Mouse (Mus musculus): ENCODE data around the gene Lmo7.

Gene Lmo7

DNA sequence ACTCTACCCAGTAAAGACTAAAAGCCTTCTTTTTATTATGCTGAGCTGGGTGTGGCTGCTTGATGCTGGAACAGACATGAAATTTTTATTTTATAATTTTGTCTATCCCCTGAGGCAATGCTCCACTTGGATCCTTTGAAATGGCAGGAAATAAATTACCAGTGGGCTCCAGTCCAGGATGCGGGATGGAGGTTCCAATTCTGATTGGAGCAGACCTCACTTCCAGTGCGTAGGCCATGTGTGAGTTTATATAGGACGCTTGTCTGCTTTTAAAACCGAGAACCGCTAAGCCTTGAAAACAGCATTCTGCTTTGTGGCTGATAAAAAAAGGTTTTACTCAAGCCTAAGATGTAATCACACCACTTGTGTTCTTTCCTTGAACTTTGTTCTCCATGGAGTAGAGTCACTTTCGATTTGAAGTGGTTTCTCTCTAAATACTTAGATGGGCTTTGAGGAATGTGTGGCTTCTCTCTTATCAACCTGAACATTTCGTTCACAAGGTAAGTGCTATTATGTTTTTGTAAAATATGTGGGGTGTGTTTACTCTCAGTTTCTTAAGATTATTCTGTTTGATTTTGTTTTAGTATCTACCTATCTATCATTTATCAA, 108.6 kb downstream of the Lmo7 start:
- DNase-seq (ENCODE audit: extremely low spot score) = no peak

- DNase-seq (ENCODE audit: extremely low spot score) = no peak
Measured at GRCm38 (mm10) chr14:101839771-101840731, 110.3 kb downstream of the Lmo7 start.

- no peak for DNase-seq (ENCODE audit: extremely low spot score)
Measured at GRCm38 (mm10) chr14:101841271-101841670, 111.5 kb downstream of the Lmo7 start.

DNA sequence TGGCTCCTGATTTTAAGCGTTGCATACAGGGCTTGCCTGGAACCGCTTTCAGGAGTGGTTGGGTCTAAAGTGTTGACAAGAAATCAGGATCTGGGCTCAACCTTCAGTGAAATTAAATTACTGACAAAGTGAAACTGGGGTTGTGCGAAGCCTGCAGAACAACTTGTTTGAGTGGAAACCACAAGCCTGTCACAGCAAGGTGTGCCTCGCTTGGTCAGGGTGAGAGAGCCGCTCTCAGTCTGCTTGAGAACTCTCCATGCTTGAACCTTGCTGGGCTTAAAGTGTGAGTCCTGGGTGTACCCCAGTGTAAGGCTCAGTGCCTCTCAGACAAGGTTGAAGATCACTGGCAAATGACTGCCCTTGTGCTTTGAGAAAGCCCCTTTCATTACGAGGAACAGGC, 112.8 kb downstream of the Lmo7 start:
- no peak for DNase-seq (ENCODE audit: extremely low spot score)

GRCm38 (mm10) chr14:101843443-101843842, 113.7 kb downstream of the Lmo7 start:
- no peak for DNase-seq (ENCODE audit: extremely low spot score)

DNA sequence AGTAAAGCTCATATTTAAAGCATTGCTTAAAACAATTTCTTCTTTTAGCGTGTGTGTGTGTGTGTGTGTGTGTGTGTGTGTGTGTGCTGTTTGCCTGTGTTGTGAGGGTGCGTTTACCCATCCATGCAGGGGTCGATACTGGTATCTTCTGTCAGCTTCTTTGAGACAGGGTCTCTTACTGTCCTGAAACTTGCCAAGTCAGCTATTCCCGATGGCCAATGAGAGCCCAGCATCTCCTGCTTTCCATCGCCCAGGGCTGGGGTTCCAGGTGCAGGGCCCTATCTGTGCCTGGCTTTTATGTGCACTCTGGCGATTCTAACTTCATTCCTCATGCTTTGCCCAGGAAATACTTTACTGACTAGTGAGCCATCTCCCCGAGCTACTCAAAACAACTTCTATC, 114.7 kb downstream of the Lmo7 start:
- DNase-seq (ENCODE audit: extremely low spot score) = no peak

DNA sequence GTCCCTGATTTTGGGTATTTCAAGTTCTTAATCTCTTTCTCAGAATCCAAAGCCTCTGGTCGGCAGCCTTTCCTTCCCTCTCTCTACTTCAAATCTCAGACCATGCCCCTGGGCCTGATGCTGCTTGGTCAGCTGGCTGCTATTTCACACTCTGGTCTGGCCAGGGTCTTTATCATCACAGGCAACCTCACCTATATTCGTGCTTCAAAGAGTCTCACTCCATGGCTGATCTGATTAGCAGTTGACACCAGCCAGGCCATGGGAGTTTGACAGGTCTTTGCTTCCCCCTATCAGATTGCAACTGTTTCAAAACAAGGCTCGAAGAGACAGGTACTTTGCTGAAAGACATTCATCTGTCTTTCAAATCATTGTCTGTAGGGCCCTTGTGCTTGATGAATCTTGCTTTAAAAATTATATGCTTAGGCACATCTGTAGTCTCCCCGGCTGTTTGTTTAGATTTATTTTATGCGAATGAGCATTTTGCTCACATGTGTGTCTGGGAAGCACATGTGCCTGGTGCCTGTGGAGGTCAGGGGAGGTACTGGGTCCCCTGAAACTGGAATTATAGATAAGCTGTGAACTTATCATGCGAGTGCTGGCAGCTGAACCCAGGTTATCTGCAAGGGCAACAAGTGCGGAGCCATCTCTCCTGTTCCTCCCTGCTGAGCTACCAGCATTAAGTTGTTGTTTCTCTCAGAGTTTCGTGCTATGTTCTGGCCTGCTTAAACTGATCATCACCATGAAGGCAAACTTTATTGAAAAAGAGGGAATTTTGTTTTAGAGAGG, 116.5 kb downstream of the Lmo7 start:
- DNase-seq (ENCODE audit: extremely low spot score) = no peak

GRCm38 (mm10) chr14:101847520-101847919, 117.8 kb downstream of the Lmo7 start:
- DNase-seq (ENCODE audit: extremely low spot score) = no peak

DNA sequence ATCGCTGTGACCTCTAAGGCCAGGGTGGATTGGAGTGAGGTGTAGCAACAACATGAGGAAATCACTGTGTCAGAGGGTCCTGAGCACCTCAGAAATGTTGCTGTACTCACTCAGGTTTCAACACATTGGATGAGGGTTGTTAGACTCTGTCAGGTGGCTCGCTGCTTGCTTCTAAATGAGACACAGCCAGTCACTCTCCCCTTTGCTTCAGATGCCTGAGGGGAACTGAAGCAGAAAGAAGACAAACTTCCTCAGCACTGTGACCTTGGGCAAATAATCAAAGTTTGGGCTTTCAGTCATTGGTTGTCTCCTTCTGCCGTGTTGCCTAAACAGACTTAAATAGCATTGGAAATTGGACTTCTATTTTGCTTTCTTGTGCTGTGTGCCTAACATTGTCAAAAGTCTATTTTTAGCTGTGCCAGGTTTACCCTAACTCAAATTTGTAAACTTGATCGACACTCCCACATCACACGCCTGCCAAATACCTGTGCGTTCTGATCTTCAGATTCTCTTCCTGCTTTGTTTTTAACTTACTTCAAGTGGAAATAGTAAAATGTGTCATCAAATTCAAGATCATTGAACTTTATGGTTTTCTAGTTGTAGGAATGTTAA, 122.9 kb downstream of the Lmo7 start:
- no peak for DNase-seq (ENCODE audit: extremely low spot score)

DNA sequence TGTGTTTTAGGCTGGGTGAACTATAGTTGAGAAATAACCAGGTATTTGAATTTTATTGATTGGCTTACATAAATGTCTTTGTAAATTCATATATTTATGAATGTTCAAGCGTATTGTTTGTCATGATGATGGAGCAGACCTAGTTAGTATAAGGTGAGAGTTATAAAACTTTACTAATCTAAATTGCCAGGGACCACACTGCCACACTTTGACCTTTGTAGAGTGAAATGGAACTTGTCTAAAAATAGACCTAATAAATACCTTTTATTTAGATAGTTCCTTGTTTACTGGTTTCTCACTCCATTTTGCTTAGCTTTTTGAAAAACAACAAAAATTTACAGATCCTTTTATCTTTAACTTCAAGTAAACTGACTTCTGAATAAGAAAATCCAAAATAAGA, 123.5 kb downstream of the Lmo7 start:
- no peak for DNase-seq (ENCODE audit: extremely low spot score)

DNA sequence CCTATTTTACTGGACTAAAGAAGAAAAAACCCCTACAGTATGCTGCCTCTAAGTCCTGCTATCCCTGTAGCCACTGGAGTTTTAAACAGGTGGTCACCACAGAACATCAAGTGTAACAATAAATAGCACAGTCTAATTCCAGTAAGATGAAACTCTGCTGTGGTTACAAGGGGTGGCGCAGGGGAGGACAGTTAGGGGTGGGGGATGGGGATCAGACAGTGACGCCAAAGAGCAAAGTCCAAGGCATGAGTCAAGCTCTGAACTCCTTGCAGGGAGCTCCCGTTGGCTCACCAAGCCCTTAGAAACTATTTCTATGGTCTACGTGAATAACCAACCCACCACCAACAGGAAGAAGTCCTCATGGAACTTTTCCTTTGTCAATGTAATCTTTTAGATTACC, 124.0 kb downstream of the Lmo7 start:
- DNase-seq (ENCODE audit: extremely low spot score) = no peak

DNA sequence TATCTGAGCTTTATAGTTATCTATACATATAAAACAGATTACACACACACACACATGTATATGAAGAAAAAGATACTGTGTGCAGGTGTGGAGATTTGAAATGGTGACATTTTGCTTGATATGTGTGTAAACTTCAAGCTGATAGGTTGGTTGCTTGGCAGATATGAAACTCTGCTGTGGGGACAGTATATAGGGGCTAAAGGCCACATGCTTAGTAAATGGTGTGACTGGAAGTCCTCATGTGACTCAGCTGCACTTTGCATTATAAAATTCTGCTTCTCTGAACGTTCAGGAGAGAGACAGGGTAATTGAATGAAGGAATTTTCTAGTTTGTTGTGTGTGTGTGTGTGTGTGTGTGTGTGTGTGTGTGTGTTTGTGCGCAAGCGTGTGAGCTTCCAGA, 124.5 kb downstream of the Lmo7 start:
- DNase-seq (ENCODE audit: extremely low spot score) = no peak

DNA sequence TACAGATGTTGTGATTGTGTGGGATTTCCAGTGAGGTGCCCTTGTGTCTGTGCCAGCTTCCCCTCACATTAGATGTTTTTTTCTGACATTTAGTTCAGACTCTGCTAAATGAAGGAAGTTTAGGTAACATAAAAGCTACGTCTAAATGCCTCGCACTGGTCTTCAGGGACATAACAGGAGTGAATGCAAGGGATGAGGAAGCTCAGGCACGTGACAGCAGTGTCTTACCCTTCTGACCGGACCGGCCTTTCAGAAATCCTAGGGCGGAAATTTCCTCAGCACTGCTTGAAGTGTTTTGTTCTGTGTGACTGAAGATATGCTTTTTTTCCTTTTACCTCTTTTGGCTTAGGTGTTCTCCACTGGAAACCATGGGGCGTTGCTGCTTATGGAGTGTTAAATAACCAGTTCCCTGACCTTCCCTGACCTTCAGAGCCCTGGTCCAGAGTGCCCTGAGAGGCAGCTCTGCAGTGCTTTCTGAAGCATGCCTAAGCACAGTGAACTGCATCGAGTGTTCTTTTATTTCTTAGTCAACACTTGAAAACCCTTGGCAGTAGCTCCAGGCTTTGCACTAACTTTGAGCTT, 129.6 kb downstream of the Lmo7 start:
- DNase-seq (ENCODE audit: extremely low spot score) = no peak

DNA sequence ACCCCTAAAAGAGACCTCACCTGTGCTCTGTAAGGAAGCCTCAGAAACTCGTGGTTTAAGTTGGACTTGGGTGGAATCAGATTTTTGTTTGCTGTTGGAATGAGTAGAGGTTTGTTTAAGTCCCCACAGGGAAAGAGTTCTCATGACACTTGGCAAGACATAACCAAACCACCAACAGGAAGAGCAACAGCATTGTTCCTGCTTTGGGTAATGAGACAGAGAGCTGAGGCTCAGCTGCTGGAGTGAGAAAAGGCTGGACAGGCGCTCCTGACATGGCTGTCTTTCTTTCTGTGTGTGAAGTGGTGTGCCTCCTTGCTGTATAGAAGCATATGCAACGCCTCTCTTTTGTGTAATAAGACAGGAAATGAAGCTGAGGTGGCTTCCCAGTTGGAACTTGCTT, 132.3 kb downstream of the Lmo7 start:
- no peak for DNase-seq (ENCODE audit: extremely low spot score)

DNA sequence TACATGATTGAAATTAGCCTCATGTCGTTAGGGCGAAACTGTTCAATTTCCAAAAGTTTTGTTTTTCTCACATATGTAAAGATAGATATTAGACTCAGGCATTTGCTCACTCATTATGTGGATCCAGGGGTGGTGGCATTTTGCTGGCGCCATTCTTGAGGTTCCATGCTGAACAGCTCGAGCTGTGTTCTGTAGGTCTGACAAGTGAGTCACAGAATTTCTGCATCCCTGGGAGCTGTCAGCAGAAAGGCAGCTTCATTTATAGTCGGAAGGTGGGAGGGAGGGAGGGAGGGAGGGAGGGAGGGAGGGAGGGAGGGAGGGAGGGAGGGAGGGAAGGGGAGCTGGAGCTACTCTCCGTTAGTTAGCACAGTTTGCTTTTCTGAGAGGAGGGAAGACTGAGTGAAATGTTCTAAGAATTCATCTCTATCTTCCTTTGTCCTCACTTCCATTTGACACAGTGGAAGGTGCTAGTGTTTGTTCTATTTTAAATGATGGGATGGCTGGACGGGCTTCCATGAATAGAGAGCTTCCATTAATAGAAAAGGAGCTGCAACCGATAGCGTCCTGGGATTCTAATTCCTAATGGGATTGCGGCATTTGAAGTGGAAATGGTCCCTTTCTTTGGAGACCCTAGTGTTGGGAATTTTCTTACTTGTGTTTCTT, 137.4 kb downstream of the Lmo7 start:
- DNase-seq (ENCODE audit: extremely low spot score) = no peak

DNA sequence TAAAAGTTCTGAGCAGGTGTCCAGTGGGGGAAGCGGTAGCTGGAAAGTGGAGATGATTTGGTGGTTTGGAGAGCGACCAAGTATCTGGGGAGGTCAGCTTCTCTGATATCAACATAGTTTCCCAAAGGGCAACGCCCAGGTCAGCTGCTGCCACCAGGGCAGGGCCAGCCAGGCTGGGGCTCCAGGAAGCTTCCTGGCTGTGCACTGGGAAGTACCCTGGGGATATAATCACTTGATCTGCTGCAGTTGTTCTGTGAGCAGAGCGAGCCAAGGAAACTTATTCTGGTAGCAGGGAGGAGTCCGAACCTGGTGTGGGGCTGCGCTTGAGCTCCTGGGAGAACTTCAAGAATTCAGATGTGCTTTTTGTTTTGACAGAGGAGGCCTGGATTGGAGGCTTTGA, 139.4 kb downstream of the Lmo7 start:
- no peak for DNase-seq (ENCODE audit: extremely low spot score)

GRCm38 (mm10) chr14:101869661-101870060, 139.9 kb downstream of the Lmo7 start:
- no peak for DNase-seq (ENCODE audit: extremely low spot score)

DNA sequence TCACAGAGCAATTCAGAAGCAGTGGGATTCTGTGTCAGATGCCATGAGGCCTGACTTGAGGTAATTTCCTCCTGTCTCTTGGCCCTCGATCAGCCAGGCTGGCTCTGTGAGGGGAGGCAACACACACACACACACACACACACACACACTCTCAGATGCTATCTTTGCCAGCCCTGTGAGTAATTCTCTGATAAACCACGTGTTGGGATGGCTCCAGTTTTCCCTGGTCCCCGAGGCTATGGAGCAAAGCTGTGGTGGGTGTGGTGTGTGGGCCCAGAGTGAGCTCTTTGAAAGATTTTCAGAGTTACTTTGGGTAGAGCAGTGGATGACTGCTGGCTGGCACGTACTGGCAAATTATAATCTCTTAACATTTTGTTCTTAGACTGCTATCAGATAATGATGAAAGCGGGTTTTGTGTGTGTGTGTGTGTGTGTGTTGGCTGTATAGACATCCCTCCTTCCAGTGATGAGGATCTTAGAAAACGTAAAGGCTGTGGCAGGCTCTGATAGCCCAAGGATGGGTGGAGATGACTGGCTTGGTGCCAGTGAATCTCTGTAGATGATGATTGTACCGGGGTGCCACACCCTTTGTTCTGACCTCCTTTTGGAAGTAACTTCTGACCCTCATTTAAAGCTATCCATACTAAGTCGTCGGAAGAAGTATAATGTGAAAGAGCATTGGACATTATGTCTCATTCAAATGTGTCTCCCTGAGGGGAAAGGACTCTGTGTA, 140.6 kb downstream of the Lmo7 start:
- no peak for DNase-seq (ENCODE audit: extremely low spot score)

DNA sequence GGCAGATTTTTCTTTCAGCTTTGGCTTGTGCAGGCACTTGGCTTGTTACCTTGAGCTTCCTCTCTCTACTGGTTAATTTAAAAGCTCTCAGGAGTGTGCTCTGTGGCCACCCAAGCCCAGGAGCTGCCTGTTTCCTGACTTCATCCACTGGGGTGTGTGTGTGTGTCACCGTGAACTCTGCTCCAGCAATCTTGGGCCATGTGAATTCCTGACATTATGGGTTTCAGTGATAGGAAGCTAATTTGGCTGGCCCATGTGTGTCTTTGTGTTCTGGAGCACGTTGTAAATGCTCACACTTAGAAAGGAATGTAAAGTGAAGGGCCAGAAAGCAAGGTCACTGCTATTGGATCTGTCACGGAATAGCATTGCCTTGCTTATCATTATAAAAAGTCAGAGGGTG, 143.1 kb downstream of the Lmo7 start:
- DNase-seq (ENCODE audit: extremely low spot score) = no peak

DNA sequence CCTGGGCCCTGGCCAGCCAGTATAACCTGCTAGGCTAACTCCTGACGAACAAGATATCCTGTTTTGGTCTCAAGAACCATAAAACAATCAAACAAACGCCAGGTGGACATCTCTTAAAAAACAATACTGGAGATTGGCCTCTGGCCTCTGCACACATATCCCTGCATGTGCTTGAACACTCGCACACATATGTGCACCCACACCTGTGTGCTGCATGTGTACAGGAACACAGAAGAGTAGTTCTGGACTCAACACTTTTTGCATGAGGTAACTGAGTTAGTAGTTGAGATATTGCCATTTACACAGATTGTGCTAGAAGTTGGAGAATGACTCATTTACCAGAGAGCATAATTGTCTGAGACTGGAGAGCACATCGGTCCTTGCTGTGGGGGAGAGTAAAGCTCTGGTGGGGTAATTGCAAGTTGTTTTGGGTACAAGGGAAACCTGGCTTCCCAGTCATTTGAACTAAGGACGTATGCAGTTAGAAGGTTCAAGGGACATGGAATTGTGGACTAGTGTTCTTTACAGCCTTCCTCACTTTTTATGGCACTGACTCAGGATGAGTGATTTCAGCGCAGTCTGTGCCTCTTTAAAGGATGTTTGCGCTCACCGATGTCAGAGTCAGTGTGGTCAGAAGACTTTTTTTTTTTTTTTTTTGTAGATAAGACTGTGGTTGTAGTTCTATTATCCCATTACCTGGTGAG, 148.7 kb downstream of the Lmo7 start:
- no peak for DNase-seq (ENCODE audit: extremely low spot score)

Measured in embryo, embryonic 9.5 days (tissue).